Mouse (Mus musculus) bone marrow, adult 2 months (tissue): ENCODE measurements around the gene Unc80. TPM values are rescaled to one million over a fixed set of nuclear protein-coding genes. Genes with fewer than 3 reads are reported as not detected.
"Not testable (repeated sequence)": the region's sequence is repeated elsewhere in the genome, so short reads cannot be mapped to it uniquely, and the experiment has no call there.

Experiments
- H3K27ac ChIP-seq: fragments of 200-500 bp; 2 replicates; pipeline ENCODE4 v1.5.1; 2012; ENCODE audit warnings: low read depth, mild to moderate bottlenecking, control low read depth, inconsistent platforms, low read length; ENCODE audit not compliant: control insufficient read depth, poor library complexity, insufficient read depth
- H3K4me1 ChIP-seq: fragments of 200-500 bp; 2 replicates; pipeline ENCODE4 v1.6.1; 2011; ENCODE audit warnings: low read length; ENCODE audit not compliant: control insufficient read depth, insufficient read depth
- H3K4me3 ChIP-seq: fragments of 200-500 bp; replicated peaks from 2 replicates; pipeline ENCODE3; 2011; ENCODE audit warnings: mild to moderate bottlenecking, low read depth, low read length, control low read depth; ENCODE audit not compliant: control insufficient read depth
- CTCF ChIP-seq: fragments of 200-500 bp; IDR thresholded peaks from 2 replicates; pipeline ENCODE4 v1.5.1; 2011; ENCODE audit warnings: low read length, control low read depth; ENCODE audit not compliant: control insufficient read depth, insufficient read depth
- POLR2A ChIP-seq: fragments of 200-500 bp; IDR thresholded peaks from 2 replicates; pipeline ENCODE4 v1.6.1; 2011; ENCODE audit warnings: low read depth, mild to moderate bottlenecking, control low read depth, low read length, borderline replicate concordance; ENCODE audit not compliant: control insufficient read depth
- WGBS: fragments of 180-500 bp; shearing (Covaris S2); methylation state at CpG from one replicate; pipeline ENCODE4 v1.1.7; 2018; 5-methylcytosine and 5-hydroxymethylcytosine counted together
- polyA plus RNA-seq: library from polyadenylated mRNA; stranded (reverse); fragments of >200 nt; gene quantifications from 2 replicates; pipeline ENCODE4 v1.2.4, GENCODE M21; 2011; ENCODE audit warnings: low replicate concordance; ENCODE audit not compliant: missing spikeins, insufficient read depth, insufficient read length

The Unc80 gene
- polyA plus RNA-seq, 1 experiment, result not detected

DNA sequence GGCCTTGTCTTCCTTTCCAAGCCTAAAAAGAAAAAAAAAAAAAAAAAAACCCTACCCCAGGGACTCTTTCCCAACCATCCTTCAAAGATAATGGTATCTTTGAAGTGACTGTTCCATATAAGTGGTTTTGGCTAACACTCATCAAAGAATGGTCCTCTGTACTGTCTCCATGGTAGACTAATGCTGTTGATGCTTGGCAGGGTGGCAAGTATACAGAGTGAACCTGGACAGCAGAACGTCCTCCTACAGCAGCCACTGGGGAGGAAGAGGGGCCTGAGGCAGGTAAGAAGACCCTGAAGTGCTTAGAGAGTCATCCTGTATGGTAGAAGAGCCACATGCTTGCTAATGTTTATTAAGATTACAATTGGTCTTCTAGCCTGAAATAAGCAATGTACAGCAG is 224.1 kb downstream of the Unc80 start:
- no peaks in the 10 kb centered on the region; the same call in 1 of the 2 replicates for H3K4me1 ChIP-seq
- WGBS, result 79% methylated on average over 1 of the region's 1 CpGs
- TF ChIP-seq POLR2A (no peak), CTCF (no peak)
- no peak overlapping the region for H3K27ac ChIP-seq
- H3K4me3 ChIP-seq, result no peak overlapping the region

DNA sequence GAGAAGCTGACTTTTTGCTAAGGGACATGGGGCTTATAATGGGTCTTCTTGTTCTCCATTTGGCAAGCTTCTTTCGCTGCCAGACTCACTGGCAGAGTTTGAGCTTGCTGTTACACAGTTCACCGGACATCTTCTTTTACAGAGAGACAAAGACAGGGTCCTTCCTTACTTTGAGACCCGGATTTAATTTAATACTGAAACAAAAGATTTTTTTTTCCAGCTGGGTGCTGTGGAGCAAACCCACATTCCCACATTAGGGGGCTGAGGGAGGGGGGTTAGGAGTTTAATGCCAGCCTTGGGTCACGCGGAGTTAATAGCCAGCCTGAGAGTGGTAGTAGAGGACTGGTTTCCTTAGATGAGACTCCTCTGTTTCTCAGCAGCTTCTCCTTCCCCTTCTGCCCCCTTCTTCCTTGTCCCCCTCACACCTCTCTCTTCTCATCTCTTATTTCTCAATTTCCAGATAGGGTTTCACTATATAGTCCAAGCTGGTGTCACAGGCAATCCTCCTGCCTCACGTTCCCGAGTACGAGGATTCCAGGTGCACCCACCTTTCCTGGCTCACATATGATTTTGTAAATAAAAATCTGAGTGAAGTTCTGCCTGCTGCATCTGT is 224.7 kb downstream of the Unc80 start:
- Histone ChIP-seq H3K4me3 (no peak overlapping the region), H3K4me1 (no peaks in the 10 kb centered on the region; the same call in 1 of the 2 replicates), H3K27ac (no peak overlapping the region)
- TF ChIP-seq POLR2A (no peak), CTCF (no peak)
- 78% methylated on average over 8 of the region's 8 CpGs for WGBS

DNA sequence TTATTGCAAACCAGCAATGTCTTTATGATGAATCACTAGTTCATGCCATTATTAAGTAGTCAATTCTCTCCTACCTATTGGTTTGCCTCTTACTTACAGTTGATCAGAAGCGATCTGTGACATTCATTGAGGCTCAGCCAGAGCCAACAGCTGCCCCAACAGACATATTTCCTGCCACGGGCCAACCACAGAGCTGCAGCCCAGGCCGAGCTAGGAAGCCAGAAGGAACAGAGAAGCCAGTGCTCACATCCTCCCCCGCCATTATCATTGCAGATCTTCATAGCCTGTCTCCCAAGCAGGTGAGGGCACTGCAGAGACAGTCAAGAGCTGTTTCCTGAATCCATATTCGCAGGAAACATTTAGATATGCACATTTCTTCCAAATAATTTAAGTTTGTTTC is 226.1 kb downstream of the Unc80 start:
- no peaks in the 10 kb centered on the region; the same call in 1 of the 2 replicates for H3K4me1 ChIP-seq
- TF ChIP-seq CTCF (no peak), POLR2A (no peak)
- H3K27ac ChIP-seq, result no peak overlapping the region
- 9% methylated on average over 5 of the region's 5 CpGs for WGBS
- no peak overlapping the region for H3K4me3 ChIP-seq

DNA sequence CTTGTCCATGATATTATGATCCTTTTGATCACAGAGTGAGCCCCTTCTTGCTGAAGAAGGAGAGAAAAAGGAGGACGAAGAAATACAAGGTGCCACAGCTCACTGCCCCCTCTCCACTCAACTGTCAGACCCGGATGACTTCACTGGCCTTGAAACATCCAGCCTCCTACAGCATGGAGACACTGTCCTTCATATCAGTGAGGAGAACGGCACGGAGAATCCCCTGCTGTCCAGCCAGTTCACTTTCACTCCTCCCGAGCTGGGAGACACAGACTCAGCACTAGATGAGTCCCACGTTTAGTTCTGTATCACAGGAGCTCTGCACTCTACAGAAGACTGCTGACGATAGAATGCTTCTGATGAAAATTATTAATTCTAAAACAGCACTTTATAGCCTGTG is 227.1 kb downstream of the Unc80 start:
- no peak overlapping the region for H3K4me3 ChIP-seq
- 79% methylated on average over 7 of the region's 7 CpGs for WGBS
- H3K27ac ChIP-seq, result no peak overlapping the region
- H3K4me1 ChIP-seq, result no peaks in the 10 kb centered on the region; the same call in 1 of the 2 replicates
- TF ChIP-seq POLR2A, result no peak
- TF ChIP-seq CTCF, result no peak

DNA sequence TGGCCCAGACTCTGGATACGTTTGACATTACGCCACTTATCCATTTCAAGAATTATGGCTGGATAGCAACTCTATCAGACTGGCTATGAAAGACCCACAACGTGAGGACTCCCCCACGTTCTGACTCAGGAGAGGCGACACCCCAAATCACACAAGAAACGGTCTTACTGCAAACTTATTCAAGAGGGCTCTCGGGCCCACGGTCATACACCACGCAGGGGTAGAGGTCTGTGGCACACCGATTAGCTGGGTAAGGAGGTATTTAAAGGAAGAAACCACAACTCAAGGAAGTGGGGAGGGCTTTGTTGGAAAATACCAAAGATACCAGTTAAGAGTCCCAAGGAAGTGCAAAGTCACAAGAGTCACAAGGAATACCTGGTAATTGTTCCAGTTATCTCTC is 231.5 kb downstream of the Unc80 start:
- 69% methylated on average over 10 of the region's 10 CpGs for WGBS
- not testable (repeated sequence) for H3K4me1 ChIP-seq, H3K4me3 ChIP-seq, H3K27ac ChIP-seq

DNA sequence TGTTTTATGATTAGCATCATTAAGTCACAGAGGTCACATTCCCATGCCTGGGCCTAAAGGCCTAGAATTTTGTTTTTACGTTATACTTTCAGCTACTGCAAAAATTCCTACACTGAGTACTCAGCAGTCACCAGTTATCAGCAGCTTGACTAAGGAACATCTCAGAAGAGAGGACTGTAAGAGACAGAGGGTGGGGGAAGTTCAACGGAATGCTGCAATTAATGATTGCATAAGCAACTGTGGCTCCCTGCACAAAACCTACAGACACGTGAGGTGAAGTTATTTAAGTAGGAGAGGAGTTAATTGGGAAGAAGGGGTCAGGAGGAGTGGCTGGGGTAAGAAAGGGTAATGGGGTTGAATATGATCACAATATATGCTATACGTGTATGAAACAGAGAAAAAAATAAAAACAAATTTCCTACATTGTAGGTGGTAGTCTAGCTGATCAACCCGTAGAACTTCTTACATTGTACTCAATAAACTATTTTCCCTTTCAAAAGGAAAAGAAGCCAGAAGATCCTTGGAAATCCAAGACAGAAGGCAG is 232.1 kb downstream of the Unc80 start:
- Histone ChIP-seq H3K4me3 (peak overlapping the region; percentile 29), H3K27ac (no peak overlapping the region), H3K4me1 (no peaks in the 10 kb centered on the region; the same call in 1 of the 2 replicates)
- WGBS, result 37% methylated on average over 5 of the region's 5 CpGs
- TF ChIP-seq POLR2A (no peak), CTCF (no peak)

DNA sequence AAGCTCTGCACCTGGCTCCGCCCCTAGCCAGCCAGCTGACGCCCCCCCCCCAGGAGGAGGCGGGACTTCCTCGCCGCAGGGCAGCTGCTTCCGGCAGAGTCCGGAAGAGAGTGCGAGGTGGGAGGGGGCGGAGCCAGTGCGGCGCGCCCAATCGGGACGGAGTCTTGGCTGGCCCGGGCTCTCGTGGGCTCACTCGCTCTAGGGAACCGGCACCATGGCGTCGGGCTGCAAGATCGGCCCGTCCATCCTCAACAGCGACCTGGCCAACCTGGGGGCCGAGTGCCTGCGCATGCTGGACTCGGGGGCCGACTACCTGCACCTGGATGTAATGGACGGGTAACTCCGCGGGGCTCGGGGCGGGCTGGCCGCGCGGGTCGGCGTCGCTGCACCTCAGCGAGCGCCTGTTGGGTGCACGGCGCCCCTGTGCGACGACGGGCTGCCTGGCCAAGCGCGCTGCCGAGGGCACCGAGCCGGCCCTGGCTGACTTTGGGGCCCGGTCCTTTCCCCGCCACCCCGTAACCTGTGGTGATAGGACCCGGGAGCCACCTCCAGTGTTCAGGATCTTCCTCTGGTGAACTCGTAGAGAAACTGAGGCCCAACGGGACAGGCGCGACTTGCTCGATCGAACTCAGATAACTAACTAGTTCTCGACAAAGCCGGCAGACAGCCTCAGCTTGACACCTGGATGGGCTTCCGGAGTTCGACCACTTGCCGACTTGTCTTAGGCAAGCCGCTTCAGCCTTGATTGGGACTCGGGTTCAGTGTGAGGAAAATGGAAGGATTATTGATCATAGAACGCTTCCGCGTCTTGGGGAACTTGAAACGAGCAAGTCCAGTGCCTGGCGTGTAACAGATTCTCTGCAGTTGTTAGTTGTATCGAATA is 232.8 kb downstream of the Unc80 start, which contains the start of gene Rpe:
TSS of gene Rpe (plus strand) at position 139 of the 883 bp plus-strand sequence.
- H3K4me3 ChIP-seq, result peak within 1 kb of the TSS; percentile 98
- TF ChIP-seq POLR2A, result peak; percentile 91
- no peak for TF ChIP-seq CTCF
- no peaks in the 10 kb centered on the region; the same call in 1 of the 2 replicates for H3K4me1 ChIP-seq
- peak within 1 kb of the TSS; percentile 93 for H3K27ac ChIP-seq
- WGBS, result under 1% methylated on average over 73 of the region's 73 CpGs

DNA sequence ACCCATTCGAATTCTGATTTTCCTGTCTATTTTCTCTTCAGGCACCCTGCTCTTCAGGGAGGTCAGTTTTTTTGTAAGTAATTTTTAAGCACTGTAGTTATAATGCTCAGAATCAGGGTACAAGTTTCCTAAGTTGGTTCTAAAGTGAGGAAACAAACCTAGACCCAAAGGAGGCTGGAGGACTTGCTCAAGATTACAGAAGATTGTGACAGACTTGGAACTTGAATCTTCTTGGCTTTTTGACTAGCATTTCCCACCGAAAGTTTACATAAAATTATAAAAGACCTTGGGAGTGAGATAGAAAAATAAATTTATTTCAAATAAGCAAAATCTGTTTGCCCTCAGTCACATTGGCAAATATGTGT is 233.4 kb downstream of the Unc80 start:
- WGBS, result 6% methylated on average over 2 of the region's 2 CpGs
- Histone ChIP-seq H3K4me3 (peak overlapping the region; percentile 98), H3K4me1 (no peaks in the 10 kb centered on the region; the same call in 1 of the 2 replicates), H3K27ac (peak overlapping the region; percentile 93; the same call in 1 of the 2 replicates)
- TF ChIP-seq POLR2A, result no peak
- no peak for TF ChIP-seq CTCF
